Mouse (Mus musculus): ENCODE data around the gene Prss12.

DNA sequence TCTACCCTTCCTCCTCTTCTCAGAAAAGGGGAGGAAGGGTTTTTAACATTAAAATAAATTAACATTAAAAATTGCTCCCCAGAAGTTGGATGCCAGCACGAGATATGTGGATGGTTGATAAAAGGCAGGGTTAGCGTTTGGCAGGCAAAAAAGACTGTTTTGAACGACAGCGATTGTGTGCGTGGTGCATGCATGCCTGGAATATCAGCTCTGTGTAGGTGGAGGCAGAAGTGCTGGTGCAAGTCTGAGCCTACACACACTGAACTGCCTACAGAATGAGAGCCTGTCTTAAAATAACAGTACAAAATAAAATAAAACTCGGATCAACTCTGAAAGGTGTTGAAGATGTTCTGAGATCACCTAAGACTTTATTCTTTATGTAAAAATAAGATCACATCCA, 57.2 kb downstream of the Prss12 start:
- TF ChIP-seq POLR2A (IDR thresholded peaks at IDR 0.05; ENCODE audit: borderline replicate concordance, low read depth, low read length), result no peak
- no peak for TF ChIP-seq CTCF (IDR thresholded peaks at IDR 0.05; ENCODE audit: low read depth, low read length)
